Mouse (Mus musculus) midbrain, embryonic 16.5 days (tissue): ENCODE results near the gene Angptl2. TPM values are rescaled to one million over a fixed set of nuclear protein-coding genes. Genes with fewer than 3 reads are reported as not detected.
A peak's percentile ranks its signal among the peaks of the same experiment; 100 is the strongest.

Experiments used
- ATAC-seq: fragments of 200-750 bp; cut with Nextera tagmentation; 2 replicates; pipeline ENCODE4 v1.8.0; 2017; ENCODE audit warnings: moderate TSS enrichment
- H3K27ac ChIP-seq: fragments of 300-500 bp; sonication (generic); 2 replicates; pipeline ENCODE4 v1.5.1; 2014; ENCODE audit warnings: mild to moderate bottlenecking, low read length, mixed read lengths
- H3K27me3 ChIP-seq: fragments of 300-500 bp; sonication (generic); 2 replicates; pipeline ENCODE4 v1.6.1; 2014; ENCODE audit warnings: low read depth, low read length, mixed read lengths; ENCODE audit not compliant: control insufficient read depth, insufficient read depth
- H3K36me3 ChIP-seq: fragments of 300-500 bp; sonication (generic); 2 replicates; pipeline ENCODE4 v1.6.1; 2014; ENCODE audit warnings: mild to moderate bottlenecking, low read length, moderate library complexity, mixed read lengths; ENCODE audit not compliant: control insufficient read depth, insufficient read depth
- H3K4me1 ChIP-seq: fragments of 300-500 bp; sonication (generic); 2 replicates; pipeline ENCODE4 v1.6.1; 2014; ENCODE audit warnings: mild to moderate bottlenecking, low read length, mixed read lengths; ENCODE audit not compliant: control insufficient read depth, insufficient read depth
- H3K4me2 ChIP-seq: fragments of 300-500 bp; sonication (generic); 2 replicates; pipeline ENCODE4 v1.6.1; 2014; ENCODE audit warnings: mild to moderate bottlenecking, low read length, mixed read lengths
- H3K4me3 ChIP-seq: fragments of 300-500 bp; sonication (generic); 2 replicates; pipeline ENCODE4 v1.5.1; 2014; ENCODE audit warnings: low read depth, mild to moderate bottlenecking, low read length, moderate library complexity, mixed read lengths
- H3K9ac ChIP-seq: fragments of 300-500 bp; sonication (generic); 2 replicates; pipeline ENCODE4 v1.6.1; 2014; ENCODE audit warnings: low read depth, low read length, mixed read lengths
- H3K9me3 ChIP-seq: fragments of 300-500 bp; sonication (generic); replicated peaks from 2 replicates; pipeline ENCODE4 v1.6.1; 2014; ENCODE audit warnings: mild to moderate bottlenecking, low read length, mixed read lengths; ENCODE audit not compliant: control insufficient read depth, poor library complexity, severe bottlenecking
- WGBS: fragments of 180-500 bp; shearing (Covaris S2); extraction: QIAGEN DNeasy Blood & Tissue Kit; methylation state at CpG from one replicate; pipeline ENCODE4 v1.1.7; 2014; 5-methylcytosine and 5-hydroxymethylcytosine counted together
- polyA plus RNA-seq: library from polyadenylated mRNA; unstranded; fragments of >200 nt; fragmentation: Nextera tagmentation; extraction: Ambion mirVana; gene quantifications from 2 replicates; pipeline ENCODE4 v1.2.1, GENCODE M21; 2015

Gene Angptl2
- 9.8 and 10.6 TPM in 2 replicates for polyA plus RNA-seq

GRCm38 (mm10) chr2:33215700-33216509, at the start of gene Angptl2:
Gene Angptl2 (plus strand): TSS chr2:33216069.
- H3K36me3 ChIP-seq, result no peaks in the 10 kb centered on the region
- no peaks in the 10 kb centered on the region for H3K9me3 ChIP-seq
- H3K4me1 ChIP-seq, result peaks cover 22% of the 10 kb centered on the region
- H3K4me3 ChIP-seq, result peak within 1 kb of the TSS; percentile 22
- peak within 1 kb of the TSS; percentile 51 for H3K4me2 ChIP-seq
- peak within 1 kb of the TSS; percentile 63 for H3K27ac ChIP-seq
- no peaks in the 10 kb centered on the region for H3K27me3 ChIP-seq
- peak; percentile 86 for ATAC-seq
- peak within 1 kb of the TSS; percentile 37 for H3K9ac ChIP-seq
- 3% methylated on average over 22 of the region's 22 CpGs for WGBS

GRCm38 (mm10) chr2:33167060-33167459, 48.8 kb upstream of the Angptl2 start:
- no peaks in the 10 kb centered on the region for H3K27me3 ChIP-seq
- no peak overlapping the region for H3K9ac ChIP-seq
- no peaks in the 10 kb centered on the region for H3K4me1 ChIP-seq
- no peak for ATAC-seq
- H3K9me3 ChIP-seq, result no peaks in the 10 kb centered on the region
- no peak overlapping the region for H3K4me2 ChIP-seq
- H3K36me3 ChIP-seq, result peaks cover 15% of the 10 kb centered on the region
- H3K27ac ChIP-seq, result no peak overlapping the region
- no peak overlapping the region for H3K4me3 ChIP-seq
- 94% methylated on average over 3 of the region's 3 CpGs for WGBS

- peaks cover 3% of the 10 kb centered on the region; the same call in 1 of the 2 replicates for H3K4me1 ChIP-seq
- 82% methylated on average over 6 of the region's 6 CpGs for WGBS
- H3K9me3 ChIP-seq, result no peaks in the 10 kb centered on the region
- H3K9ac ChIP-seq, result no peak overlapping the region
- H3K36me3 ChIP-seq, result peaks cover 23% of the 10 kb centered on the region
- no peak overlapping the region for H3K4me3 ChIP-seq
- ATAC-seq, result no peak
- H3K27me3 ChIP-seq, result no peaks in the 10 kb centered on the region
- no peak overlapping the region for H3K27ac ChIP-seq
- H3K4me2 ChIP-seq, result no peak overlapping the region
Observed at GRCm38 (mm10) chr2:33169445-33169844, 46.4 kb upstream of the Angptl2 start.

- H3K4me1 ChIP-seq, result peaks cover 3% of the 10 kb centered on the region; the same call in 1 of the 2 replicates
- no peak overlapping the region for H3K27ac ChIP-seq
- H3K4me3 ChIP-seq, result no peak overlapping the region
- no peak overlapping the region for H3K9ac ChIP-seq
- WGBS, result 63% methylated on average over 10 of the region's 10 CpGs
- no peak for ATAC-seq
- H3K27me3 ChIP-seq, result no peaks in the 10 kb centered on the region
- H3K4me2 ChIP-seq, result no peak overlapping the region
- H3K36me3 ChIP-seq, result peaks cover 23% of the 10 kb centered on the region
- H3K9me3 ChIP-seq, result no peaks in the 10 kb centered on the region
Observed at GRCm38 (mm10) chr2:33170777-33171565, 44.9 kb upstream of the Angptl2 start.

GRCm38 (mm10) chr2:33173126-33173525, 42.7 kb upstream of the Angptl2 start:
- ATAC-seq, result no peak
- H3K9ac ChIP-seq, result no peak overlapping the region

GRCm38 (mm10) chr2:33173686-33174085, 42.2 kb upstream of the Angptl2 start:
- H3K9ac ChIP-seq, result no peak overlapping the region
- ATAC-seq, result no peak
- peaks cover 16% of the 10 kb centered on the region for H3K36me3 ChIP-seq
- H3K27ac ChIP-seq, result no peak overlapping the region
- H3K4me1 ChIP-seq, result peaks cover 15% of the 10 kb centered on the region
- H3K27me3 ChIP-seq, result no peaks in the 10 kb centered on the region
- H3K4me3 ChIP-seq, result no peak overlapping the region
- WGBS, result 81% methylated on average over 7 of the region's 7 CpGs
- no peaks in the 10 kb centered on the region for H3K9me3 ChIP-seq
- H3K4me2 ChIP-seq, result no peak overlapping the region

More at GRCm38 (mm10) chr2:33173126-33173525, 42.7 kb upstream of the Angptl2 start:
- H3K4me1 ChIP-seq, result peaks cover 9% of the 10 kb centered on the region
- no peaks in the 10 kb centered on the region for H3K27me3 ChIP-seq
- no peaks in the 10 kb centered on the region for H3K9me3 ChIP-seq
- H3K27ac ChIP-seq, result no peak overlapping the region
- H3K4me2 ChIP-seq, result no peak overlapping the region
- H3K36me3 ChIP-seq, result peaks cover 18% of the 10 kb centered on the region
- no peak overlapping the region for H3K4me3 ChIP-seq
- 84% methylated on average over 10 of the region's 10 CpGs for WGBS

GRCm38 (mm10) chr2:33176516-33176915, 39.4 kb upstream of the Angptl2 start:
- no peak for ATAC-seq
- H3K9ac ChIP-seq, result no peak overlapping the region
- H3K27me3 ChIP-seq, result no peaks in the 10 kb centered on the region
- no peak overlapping the region for H3K4me2 ChIP-seq
- peaks cover 32% of the 10 kb centered on the region for H3K4me1 ChIP-seq
- 39% methylated on average over 7 of the region's 7 CpGs for WGBS
- H3K9me3 ChIP-seq, result no peaks in the 10 kb centered on the region
- peaks cover 13% of the 10 kb centered on the region for H3K36me3 ChIP-seq
- no peak overlapping the region for H3K27ac ChIP-seq
- no peak overlapping the region for H3K4me3 ChIP-seq

- H3K9ac ChIP-seq, result no peak overlapping the region
- no peaks in the 10 kb centered on the region for H3K9me3 ChIP-seq
- no peak overlapping the region for H3K27ac ChIP-seq
- H3K27me3 ChIP-seq, result no peaks in the 10 kb centered on the region
- H3K36me3 ChIP-seq, result peaks cover 10% of the 10 kb centered on the region
- H3K4me2 ChIP-seq, result no peak overlapping the region
- no peak overlapping the region for H3K4me3 ChIP-seq
- no peak for ATAC-seq
- H3K4me1 ChIP-seq, result peaks cover 32% of the 10 kb centered on the region
- WGBS, result 39% methylated on average over 2 of the region's 2 CpGs
Observed at GRCm38 (mm10) chr2:33176921-33177320, 38.9 kb upstream of the Angptl2 start.
